Mouse (Mus musculus): ENCODE results near the gene Elmsan1.

The Elmsan1 gene

DNA sequence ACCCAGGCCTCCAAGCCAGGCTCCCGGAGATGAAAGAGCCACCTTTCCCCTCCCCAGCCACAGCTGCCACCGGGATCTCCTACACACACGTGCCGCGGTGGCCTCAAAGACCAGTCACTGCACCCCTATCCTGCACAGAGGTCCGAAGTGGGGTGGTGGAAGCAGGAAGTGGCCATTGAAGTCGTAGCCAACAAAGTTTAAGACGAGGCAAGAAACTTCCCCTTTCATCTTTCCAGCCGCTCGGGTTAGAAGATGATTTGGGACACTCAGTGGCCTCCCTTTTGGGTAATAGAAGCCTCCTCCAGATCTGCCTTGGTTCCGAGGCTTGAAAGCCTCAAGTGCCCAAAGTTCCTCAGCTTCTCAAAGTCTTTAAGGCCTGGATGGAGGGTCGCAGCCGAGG is 26.4 kb downstream of the Elmsan1 start:
- DNase-seq = no peak

DNA sequence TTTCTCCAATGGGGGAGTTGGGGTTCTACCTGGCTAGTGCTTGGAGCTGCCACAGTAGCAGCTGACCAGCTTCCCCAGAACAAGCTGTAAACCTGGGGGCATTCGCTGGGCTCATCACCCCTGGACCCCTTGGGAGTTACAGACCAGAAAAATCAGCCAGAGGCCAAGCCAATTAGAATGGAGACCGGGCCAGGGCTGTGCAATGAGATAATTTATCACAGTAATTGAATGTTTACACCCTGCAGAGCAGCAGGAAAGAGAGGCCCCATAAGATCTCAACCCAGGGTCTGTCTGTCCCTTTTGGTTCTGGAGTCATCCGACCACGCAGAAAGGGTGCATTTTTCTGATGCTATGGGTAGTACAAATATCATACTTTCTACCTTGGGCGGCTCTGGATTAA is 26.9 kb downstream of the Elmsan1 start:
- DNase-seq = no peak

DNA sequence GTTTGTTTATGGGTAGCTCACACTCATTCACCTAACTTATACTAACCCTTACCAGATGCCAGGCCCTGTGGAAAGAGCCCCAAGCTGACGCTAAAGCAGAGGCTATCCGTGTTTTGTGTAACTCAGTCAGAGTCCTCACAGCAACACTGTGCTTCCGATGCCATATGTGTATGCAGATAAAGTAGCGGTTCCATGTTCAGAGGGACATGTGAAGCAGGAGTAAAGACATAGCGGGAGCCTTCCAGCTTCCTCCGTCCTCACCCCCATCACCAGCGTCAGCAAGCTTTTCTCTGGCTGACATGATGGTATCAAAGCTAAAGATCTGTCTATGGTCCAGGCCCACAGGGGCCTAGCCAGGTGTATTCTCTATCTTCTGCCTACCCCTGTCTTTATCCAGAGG is 27.5 kb downstream of the Elmsan1 start:
- DNase-seq = no peak

DNA sequence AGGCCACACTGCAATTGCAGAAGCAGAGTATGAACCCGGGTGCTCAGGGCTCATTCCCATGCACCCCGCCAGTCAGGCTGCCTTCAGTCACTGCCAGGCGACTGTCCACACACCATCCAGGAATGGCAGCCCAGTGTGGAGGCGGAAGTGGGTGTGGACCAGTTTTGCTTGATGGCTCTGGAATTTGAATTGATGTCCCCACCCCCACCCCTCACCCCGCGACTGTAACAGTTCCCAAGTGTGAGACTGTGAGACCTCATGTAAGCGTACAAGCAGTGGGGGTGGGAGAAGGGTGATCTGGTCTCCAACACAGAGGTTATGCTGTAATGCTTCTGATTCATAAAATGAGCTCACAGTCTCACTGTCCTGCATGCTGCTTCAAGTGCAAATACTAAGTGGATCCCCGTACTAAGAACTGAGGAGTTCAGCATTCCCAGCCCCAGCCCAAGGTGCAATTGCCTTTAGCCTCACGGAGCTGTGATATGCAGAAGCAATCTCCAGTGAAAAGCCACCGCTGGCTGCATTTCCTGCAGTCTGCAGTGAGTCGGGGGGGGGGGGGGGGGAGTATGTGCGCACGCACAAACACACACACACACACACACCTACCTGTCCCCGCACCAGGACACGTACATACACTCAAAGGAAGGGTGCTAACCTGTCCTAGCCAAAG is 28.4 kb downstream of the Elmsan1 start:
- DNase-seq = no peak

DNA sequence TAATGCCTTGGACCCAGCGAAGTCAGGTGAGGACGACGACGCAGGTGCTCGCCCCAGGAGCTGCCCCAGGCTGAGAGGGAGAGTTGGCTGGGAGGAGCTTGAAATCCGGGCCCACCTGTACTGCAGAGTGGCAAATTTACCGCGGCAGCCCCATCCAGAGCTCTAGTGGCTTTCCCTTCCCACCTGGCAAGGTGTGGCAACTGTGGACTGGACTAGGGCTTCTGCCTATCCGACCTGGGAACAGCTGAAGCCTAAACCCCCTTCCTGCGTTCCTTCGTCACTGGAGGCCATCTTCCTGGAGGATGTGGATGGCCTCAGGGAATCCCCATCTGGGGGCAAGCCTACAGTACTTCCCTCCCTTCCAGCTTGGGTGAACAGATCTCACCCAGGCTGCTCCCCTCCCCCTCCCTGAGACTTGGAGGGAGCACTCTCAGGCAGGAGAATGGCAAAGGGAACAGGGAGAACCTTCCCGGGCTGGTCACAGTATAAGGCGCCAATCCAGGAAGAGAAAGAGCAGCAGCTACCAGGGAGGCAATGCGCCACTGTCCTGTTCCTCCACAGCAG is 29.7 kb downstream of the Elmsan1 start:
- no peak for DNase-seq

DNA sequence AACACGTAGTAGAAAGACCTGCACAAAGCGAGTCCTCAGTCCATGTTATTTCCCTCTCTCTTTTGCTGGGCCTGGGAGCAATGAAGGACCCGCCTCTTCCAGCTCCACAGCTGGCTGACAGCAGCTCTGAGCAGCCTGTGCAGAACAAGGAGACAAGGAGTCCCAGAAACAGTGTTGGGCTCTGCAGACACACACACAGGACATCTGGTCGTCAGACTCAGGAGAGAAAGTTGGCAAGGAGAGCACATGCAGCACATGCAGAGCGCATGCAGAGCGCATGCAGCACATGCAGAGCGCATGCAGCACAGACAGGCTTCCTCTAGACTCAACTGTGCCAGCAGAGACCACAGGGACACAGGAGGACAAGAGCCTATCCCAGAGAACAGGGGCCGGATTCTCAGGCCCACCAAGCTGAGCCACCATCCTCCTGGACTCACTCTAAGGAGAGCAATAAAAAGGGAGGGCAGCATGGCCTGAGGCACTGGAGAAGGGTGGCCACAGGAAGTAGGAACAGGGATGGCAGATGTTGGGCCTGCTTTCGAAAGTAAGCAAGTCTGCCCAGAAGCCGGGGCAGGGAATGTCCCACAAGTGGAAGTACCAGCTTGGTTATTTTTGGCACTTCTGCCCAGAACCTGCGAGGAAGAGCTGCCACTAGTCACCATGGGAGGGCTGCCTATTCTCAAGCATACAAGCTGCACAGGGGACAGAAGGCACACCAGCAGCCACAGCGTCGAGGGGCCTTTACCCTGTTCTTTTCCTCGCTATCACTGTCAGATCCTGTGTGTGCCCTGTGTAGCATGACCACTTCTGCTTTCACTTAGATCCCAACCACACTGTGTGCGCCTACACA is 30.7 kb downstream of the Elmsan1 start:
- no peak for DNase-seq

DNA sequence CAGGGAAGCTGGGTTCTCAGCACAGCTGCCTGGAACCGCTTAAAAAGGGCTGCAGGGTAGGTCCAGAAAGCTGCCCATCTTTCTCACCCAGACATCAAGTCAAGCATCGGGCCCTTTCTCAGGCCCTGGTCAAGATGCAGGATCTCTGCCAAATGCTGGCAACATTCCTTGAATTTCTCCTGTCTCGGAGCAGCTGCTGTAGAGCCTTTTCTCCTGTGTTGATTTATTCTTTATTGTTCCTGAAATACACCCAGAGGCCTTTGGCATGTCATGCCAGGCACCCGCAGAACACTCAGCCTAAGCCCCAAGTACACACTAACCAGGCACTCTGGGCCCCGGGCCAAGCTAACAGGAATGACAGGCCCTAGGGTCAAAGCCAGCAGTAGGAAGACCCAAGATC is 31.7 kb downstream of the Elmsan1 start:
- no peak for DNase-seq

DNA sequence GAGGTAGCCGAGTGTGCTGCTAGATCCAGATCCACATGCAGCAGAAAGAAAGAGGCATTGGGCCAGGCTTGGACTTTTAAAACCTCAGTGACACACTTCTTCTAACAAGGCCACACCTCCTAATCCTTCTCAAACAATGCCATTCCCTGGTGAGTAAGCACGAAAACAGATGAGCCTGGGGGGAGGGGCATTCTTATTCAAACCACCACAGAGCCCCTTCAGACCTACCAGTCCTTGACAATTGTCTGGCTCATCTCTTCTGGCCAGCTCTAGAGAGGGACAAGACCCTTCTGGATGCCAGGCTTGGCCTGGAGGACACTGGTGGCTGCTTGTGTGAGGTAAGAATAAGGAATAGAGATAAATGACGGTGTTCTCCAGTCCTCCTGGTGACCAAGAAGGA is 32.1 kb downstream of the Elmsan1 start:
- no peak for DNase-seq

DNA sequence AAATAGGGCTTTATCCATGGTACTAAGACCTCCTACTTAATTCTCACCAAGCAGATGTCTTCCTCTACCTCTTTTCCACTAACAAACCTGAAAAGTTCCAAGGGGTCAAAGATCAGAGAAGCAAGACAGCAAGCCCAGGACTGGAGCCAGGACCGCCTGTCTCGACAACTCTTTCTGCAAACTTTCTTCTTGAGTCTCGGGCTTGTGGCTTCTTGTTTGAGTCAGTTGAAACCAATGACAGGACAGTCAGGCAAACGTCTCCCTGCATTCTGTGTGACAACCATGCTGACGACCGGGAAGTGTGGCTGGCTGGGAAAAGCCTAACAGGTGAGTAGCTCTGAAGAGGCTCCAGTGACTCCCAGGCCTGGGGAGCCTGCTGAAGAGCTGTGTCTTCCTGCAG is 33.1 kb downstream of the Elmsan1 start:
- DNase-seq = no peak

DNA sequence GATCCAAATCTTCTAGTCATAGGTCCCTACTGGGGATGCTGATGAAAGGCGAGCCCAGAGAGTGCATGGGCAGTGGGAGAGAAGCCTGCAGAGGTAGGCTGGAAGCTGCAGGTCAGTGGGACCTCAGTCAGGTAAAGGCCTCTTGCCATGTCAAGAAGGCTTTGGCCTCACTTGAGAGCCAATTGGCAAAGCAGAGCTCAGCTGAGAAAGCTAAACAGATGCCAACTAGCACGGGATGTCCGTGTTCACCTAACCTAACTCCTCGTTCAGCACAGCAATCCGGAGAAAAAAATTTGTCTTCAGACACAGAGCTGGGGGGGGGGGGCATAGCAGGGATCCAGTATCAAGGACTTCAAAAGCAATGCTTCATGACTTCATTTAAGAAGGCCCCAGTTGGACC is 33.7 kb downstream of the Elmsan1 start:
- no peak for DNase-seq

DNA sequence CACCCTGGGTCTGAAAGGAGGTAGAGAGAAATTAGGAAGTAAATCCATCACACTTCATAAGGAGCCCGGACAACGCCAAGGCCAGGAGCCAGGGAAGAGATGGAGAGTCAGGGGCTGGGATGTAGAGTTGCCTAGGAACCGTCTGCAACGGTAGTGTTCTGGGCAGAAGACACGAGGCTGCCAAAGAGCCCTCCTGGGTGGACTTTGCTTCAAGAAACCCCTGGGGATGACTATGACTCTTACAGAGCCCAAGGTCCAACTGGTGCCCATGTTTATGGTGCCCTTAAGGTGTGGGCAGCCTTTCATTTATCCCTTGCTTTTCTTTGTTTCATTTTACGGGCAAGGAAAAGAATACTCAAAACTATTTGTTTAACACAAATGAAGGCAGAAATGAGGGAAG is 36.7 kb downstream of the Elmsan1 start:
- DNase-seq = no peak

DNA sequence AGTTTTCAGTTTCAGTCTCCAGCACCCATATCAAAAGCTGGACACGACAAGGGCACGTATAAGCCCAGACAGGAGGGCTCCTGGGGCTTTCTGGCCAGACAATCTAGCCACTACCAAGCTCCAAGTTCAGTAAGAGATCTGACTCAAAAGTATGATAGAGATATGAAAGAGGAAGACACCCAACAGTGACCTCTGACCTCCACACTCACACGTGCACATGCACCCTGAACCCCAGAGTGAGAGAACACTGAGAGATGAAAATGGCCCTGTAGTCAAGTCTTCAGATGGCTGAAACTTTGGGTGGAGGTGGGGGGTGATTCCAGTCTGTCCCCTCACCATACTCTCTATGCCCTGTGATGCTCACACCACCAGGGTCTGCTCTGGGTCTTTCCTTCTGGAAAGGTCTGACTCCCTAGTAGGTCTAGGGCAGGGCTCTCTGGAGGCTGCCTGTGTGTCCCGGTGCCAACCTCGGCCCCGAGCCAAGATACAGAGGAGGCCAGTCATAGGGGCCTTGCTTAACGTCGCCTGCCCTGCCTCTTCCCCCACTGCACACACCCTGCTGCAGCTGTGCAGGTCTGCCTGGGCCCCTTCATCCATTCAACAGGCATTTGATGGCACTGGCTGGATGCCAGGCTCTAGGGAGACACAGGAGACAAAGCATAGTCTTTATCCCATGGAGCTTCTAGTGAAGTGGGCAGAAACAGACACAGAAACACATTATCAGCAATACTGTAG is 37.8 kb downstream of the Elmsan1 start:
- DNase-seq = peak; percentile 57

DNA sequence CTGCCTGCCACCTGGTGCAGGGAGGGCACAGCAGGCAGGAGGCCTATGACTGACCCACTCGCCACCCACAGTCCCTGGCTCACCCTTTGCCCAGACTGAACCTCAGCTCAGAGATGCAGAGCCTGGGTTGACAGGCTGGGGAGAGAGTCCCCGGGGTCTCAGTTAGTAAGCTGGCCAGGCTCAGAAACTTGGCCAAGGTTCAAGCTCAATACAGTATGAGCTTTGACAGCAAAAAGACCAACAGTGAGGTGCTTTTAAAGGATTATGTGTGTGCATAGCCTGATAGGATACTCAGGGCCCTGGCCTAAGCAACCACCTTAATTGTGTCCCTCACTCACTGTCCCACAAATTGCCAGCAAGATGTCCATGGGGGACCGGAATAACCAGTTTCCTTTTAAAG is 38.6 kb downstream of the Elmsan1 start:
- no peak for DNase-seq

DNA sequence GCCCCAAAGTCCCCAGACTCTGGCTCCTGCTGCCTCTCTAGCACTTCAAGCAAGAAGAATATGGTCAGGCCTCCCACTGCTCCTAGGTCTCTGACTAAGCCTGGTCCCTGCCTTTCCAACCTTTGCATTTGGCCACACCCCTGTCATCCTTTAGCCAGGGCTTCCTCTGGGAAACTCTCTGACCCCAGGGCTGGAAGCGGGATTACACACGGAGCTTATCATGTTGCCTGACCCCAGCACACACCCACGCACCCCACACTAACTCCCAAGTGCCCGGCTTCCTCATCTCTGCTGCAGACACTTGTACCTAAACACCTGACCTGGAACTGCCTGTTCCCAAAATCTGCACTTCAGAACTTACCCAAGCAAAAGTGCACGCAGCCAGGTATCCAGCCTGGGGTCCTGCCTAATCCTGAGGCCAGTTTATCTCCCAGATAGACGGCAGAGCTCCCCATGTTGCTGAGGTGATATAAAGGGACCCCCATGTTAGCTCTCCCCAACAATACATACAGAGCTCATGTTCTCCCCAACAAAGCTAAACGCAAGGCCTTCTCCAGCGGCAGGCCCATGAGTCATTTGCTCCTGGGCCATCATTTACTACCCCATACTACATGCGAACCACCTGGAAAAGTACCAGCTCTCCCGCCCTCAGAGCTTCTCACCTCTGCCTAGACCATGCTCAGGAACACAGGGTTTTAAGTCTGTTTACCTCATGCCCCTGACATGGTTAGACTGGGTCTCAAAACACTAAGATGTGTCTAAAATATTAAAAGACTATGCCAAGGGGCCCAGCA is 39.8 kb downstream of the Elmsan1 start:
- DNase-seq = no peak

DNA sequence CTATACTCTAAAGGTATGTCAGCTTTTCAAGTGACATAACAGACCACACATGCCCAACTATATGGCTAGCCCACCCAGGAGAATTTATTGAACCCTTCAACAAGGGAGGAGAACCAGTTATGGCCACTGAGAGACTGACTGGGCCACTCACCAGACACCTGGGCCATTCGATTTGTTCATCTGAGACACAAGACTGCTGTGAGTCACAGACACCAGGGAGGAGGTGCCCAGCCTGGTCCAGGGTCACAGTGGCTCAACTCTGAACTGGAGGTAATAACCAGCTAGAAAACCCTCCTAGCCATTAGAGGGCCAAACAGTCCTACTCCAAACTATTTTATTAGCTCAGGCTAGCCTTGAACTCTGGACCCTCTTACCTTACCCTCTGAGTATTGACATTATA is 40.6 kb downstream of the Elmsan1 start:
- DNase-seq = no peak

DNA sequence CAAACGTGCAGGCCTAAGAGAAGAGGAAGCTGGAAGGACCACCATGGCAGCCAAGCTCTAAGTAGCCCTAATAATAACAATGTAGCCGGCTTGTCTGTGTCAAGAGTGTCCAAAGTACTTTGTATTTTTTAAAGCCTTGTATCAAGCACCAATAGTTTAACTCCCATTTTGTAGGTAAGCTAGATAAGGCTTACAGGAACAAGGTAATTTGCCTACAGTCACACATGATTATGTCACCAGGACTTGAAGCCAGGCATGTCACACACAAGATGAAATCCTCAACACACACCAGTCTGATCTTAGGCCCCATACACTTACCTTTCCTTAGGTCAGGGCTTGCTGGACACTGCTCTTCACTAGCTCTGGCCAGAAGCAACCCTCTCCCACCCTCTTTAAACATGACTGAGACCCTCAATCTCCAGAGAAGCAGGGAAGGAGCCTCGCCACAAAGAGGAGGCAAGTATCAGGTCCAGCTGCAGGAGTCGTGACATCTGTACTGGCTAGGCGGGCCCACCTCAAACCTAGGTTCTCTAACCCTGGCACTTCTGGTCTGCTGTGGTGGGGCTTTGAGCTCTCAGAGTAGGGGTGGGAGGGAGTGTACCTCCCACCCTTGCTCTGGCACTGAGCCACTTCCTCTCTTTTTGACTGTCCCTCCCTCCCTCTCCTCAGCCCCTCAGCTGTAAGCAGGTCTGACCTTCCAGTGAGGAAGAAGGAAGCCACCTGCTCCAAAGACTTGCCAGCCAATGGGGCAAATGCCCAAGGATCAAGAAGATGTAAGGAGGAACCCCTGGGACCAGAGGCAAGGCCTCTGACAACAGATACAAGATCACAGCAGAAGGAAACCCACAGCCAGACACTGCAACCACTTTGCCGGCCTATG is 41.6 kb downstream of the Elmsan1 start:
- no peak for DNase-seq

DNA sequence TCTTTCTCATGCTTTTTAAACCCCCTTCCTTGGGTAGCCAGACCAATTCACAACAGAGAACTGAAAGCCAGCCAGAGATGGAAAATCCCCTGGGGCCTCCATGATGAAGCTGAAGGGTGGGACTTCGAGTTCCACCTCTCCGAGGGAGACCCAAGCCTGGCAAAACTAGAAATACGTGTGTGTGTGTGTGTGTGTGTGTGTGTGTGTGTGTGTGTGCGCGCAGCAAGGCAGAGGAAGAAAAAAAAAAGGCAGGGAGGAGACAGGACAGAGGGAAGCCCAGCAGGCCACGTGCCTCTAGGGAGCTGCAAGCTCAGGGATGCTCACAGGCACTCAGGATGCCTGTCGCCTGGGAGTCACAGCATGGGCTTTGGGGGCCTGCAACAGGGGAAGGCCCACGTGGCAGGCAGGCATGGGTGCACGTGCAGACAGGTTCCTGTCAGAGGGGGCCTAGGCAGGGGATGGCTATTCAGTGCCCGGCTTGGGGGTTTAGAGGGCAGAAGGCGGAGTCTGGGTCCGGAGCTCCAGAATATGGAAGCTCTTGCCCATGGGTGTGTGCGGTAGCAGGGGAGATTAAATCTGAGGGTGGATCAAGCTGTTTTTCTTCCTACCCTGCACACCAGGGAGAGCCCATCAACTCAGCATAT is 42.4 kb downstream of the Elmsan1 start:
- DNase-seq = peak; percentile 40

DNA sequence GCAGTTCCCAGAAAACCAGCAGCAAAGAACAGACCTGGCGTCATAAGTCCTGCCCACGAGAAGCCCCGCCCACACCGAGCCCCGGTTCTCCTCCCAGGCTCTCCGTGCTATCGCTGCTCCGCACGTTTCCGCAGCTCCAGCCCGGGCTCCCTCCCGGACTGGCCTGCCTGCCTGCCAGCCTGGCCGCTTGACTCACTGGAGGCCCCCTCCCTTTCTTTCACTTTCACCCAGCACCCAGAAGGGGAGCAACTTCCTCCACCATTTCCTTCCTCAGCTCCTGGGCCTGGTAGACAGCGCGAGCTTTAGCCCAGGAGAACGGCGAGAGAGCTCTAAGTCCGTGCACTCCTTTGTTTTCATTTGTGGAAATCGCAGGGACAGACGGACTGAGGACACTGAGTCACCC is 43.0 kb downstream of the Elmsan1 start:
- DNase-seq = peak; percentile 76

DNA sequence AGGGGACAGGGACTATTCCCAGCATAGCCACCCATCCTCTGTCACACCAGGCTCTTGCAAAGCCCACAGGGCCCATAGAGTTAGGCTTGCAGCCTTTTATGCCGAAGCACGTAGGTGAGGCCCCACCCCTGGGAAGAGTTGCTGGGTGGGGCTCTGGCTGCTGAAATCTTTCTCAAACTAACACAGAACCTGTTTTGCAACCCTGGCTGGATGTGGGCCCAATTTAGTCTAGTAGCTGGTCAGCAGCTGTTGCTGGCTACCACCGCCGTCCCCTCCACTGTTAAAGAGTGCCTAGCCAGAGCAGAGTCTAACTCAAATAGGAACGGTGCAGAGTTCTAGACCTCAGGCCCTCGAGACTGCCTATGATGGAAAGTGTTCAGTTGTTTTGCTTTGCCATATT is 43.8 kb downstream of the Elmsan1 start:
- DNase-seq = no peak

DNA sequence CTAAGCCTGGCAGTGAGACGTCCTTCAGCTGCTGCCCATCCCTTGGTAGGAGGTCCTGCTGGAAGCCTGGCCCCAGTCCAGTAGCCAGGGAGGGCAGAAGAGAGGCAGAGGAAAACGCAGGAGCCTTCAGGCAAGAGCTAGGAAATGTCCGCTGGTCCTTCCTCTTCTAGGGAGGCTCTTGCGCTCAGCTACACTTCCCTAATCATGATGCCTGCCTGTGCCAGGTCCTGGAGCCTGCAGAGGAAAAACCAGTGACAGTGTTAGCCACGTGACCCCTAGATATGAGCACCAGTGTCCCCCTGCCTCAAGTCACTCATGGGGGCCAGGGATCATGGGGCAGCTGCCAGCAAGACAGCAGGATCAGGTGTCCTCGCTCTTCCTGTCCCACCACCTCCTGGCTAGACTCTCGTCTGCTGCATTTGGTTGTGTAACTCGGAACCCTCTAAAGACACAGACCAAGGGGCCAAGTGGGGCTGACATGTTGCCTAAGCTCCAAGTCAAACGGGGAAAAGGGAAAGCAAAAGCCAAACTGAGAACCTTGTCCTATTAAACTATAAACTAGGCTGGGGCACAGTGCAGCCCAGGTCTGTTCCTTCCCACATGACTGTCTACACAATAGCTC is 44.4 kb downstream of the Elmsan1 start:
- DNase-seq = no peak
